21 mouse cellular contexts compared by ENCODE assay signal in genomic region chr11:85894136-85894530, GRCm38 (mm10). TPM values are rescaled to one million over a fixed set of nuclear protein-coding genes. Genes with fewer than 3 reads are reported as not detected.
"Had no signal": no experiment of that assay in that cellular context is flagged by ENCODE, and none has a peak within 500 bp of the region (broad histone marks: within the 10 kb centered on the region; RNA-seq: fewer than 3 reads in every experiment).

No protein-coding gene starts in this region.

- H3K4me3 ChIP-seq: left cerebral cortex, adult 2 months; liver, embryonic 13.5 days; myocyte; neural tube, embryonic 15.5 days had no signal

- H3K9me3 ChIP-seq: liver, embryonic 13.5 days; megakaryocyte, embryonic 14.5 days; midbrain, embryonic 13.5 days; neural tube, embryonic 15.5 days had no signal

- ATAC-seq: hindbrain, embryonic 16.5 days; inflammation-experienced regulatory T-cells, adult 6 months; intestine, postnatal 0 days; liver, postnatal 0 days; midbrain, embryonic 13.5 days had no signal

- H3K36me3 ChIP-seq: liver, embryonic 13.5 days; midbrain, embryonic 13.5 days; neural tube, embryonic 15.5 days had no signal

- H3K27ac ChIP-seq: left cerebral cortex, adult 2 months; liver, embryonic 13.5 days; macrophage; midbrain, embryonic 13.5 days; neural tube, embryonic 15.5 days had no signal

- DNase-seq: kidney, adult 8-10 months; kidney, postnatal 25 days; liver; liver, embryonic 13.5 days; liver, postnatal 0 days; thymus, adult 2 months; thymus, postnatal 25 days had no signal

- H3K9ac ChIP-seq: liver, embryonic 13.5 days; liver, postnatal 0 days; neural tube, embryonic 15.5 days had no signal

RNA-seq across cellular contexts. Expression of gene Tbx4, which starts 7.9 kb away (rescaled TPM):
- polyA plus RNA-seq: inflammation-experienced regulatory T-cells, adult 6 months; intestine, postnatal 0 days; liver, postnatal 0 days; macrophage had no signal

RNA-seq across cellular contexts. Expression of gene Gm11444, which starts 44.0 kb away (rescaled TPM):
- total RNA-seq: layer of hippocampus, adult 8-10 months; layer of hippocampus, postnatal 25 days; left cerebral cortex, adult 2 months; left cerebral cortex, postnatal 14 days had no signal
- polyA plus RNA-seq: hindbrain, embryonic 16.5 days; inflammation-experienced regulatory T-cells, adult 6 months; intestine, postnatal 0 days; kidney, embryonic 16.5 days; liver, embryonic 13.5 days; liver, postnatal 0 days; macrophage; midbrain, embryonic 13.5 days; myocyte; neural tube, embryonic 11.5 days; neural tube, embryonic 15.5 days; thymus, adult 2 months had no signal
